Mouse (Mus musculus) heart, embryonic 11.5 days (tissue): Measurements from ENCODE around the gene Catsper4. TPM values are rescaled to one million over a fixed set of nuclear protein-coding genes. Genes with fewer than 3 reads are reported as not detected.
A peak's percentile ranks its signal among the peaks of the same experiment; 100 is the strongest.

Experiments used
- ATAC-seq: fragments of 200-750 bp; cut with Nextera tagmentation; replicated peaks from 2 replicates; pipeline ENCODE4 v1.8.0; 2017; ENCODE audit warnings: moderate library complexity; ENCODE audit not compliant: insufficient number of reproducible peaks, low FRiP score, low TSS enrichment
- H3K27ac ChIP-seq: fragments of 300-500 bp; sonication (generic); 2 replicates; pipeline ENCODE4 v1.5.1; 2014; ENCODE audit warnings: mild to moderate bottlenecking, low read depth, low read length
- H3K27me3 ChIP-seq: fragments of 300-500 bp; sonication (generic); 2 replicates; pipeline ENCODE4 v1.6.1; 2014; ENCODE audit warnings: mild to moderate bottlenecking, low read length, mixed read lengths; ENCODE audit not compliant: control insufficient read depth, insufficient read depth
- H3K36me3 ChIP-seq: fragments of 300-500 bp; sonication (generic); 2 replicates; pipeline ENCODE4 v1.6.1; 2014; ENCODE audit warnings: mild to moderate bottlenecking, low read length, moderate library complexity, mixed read lengths; ENCODE audit not compliant: control insufficient read depth, insufficient read depth
- H3K4me1 ChIP-seq: fragments of 300-500 bp; sonication (generic); 2 replicates; pipeline ENCODE4 v1.6.1; 2014; ENCODE audit warnings: low read length; ENCODE audit not compliant: control insufficient read depth, insufficient read depth
- H3K4me2 ChIP-seq: fragments of 300-500 bp; sonication (generic); 2 replicates; pipeline ENCODE4 v1.6.1; 2014; ENCODE audit warnings: mild to moderate bottlenecking, moderate library complexity
- H3K4me3 ChIP-seq: fragments of 300-500 bp; sonication (generic); 2 replicates; pipeline ENCODE4 v1.5.1; 2014; ENCODE audit warnings: low read depth, low read length
- H3K9ac ChIP-seq: fragments of 300-500 bp; sonication (generic); 2 replicates; pipeline ENCODE4 v1.6.1; 2014; ENCODE audit warnings: mild to moderate bottlenecking, low read depth, low read length, moderate library complexity
- H3K9me3 ChIP-seq: fragments of 300-500 bp; sonication (generic); replicated peaks from 2 replicates; pipeline ENCODE4 v1.6.1; 2016; ENCODE audit warnings: low read length; ENCODE audit not compliant: control insufficient read depth
- WGBS: fragments of 180-500 bp; shearing (Covaris S2); extraction: QIAGEN DNeasy Blood & Tissue Kit; methylation state at CpG from one replicate; pipeline ENCODE4 v1.1.7; 2014; ENCODE audit not compliant: insufficient replicate concordance; 5-methylcytosine and 5-hydroxymethylcytosine counted together
- polyA plus RNA-seq: library from polyadenylated mRNA; unstranded; fragments of >200 nt; fragmentation: Nextera tagmentation; extraction: Ambion mirVana; gene quantifications from 2 replicates; pipeline ENCODE4 v1.2.1, GENCODE M21; 2014

Gene Catsper4
- polyA plus RNA-seq, 1 experiment from 2014 or later = not detected

DNA sequence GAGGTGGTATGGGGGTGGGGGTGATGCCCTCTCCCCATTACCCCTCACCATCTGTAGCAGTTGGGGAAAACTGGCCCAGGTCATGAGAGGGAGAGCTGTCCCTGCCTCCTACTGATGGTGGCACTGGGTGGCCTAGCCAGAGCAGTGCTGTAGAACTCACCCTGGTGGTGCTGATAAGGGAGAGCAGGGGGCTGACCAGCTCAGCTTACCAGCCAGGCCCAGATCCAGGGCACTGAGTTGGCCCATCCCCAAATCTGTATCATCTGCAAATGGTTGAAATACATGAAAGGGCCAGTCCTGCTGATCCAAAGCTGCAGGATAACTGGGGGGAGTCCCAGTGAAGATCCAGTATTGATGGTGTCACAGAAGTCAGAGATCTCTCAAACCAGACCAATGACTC lies 45.4 kb downstream of the Catsper4 start:
- H3K9me3 ChIP-seq = no peaks in the 10 kb centered on the region
- H3K4me3 ChIP-seq = no peak overlapping the region
- no peak overlapping the region for H3K27ac ChIP-seq
- H3K4me2 ChIP-seq = no peak overlapping the region
- no peak overlapping the region for H3K9ac ChIP-seq
- H3K27me3 ChIP-seq = no peaks in the 10 kb centered on the region
- no peaks in the 10 kb centered on the region for H3K36me3 ChIP-seq
- 0 out of 2 replicates have a peak, but pooled peaks have one; percentile 37 for ATAC-seq
- peaks cover 15% of the 10 kb centered on the region for H3K4me1 ChIP-seq

- Histone ChIP-seq H3K36me3 (no peaks in the 10 kb centered on the region), H3K27me3 (no peaks in the 10 kb centered on the region), H3K4me3 (no peak overlapping the region), H3K9me3 (no peaks in the 10 kb centered on the region), H3K27ac (no peak overlapping the region), H3K9ac (no peak overlapping the region), H3K4me2 (no peak overlapping the region), H3K4me1 (peaks cover 15% of the 10 kb centered on the region)
- 0 out of 2 replicates have a peak, but pooled peaks have one; percentile 42 for ATAC-seq
- 71% methylated on average over 1 of the region's 1 CpGs for WGBS
These were observed 46.1 kb downstream of the Catsper4 start for GRCm38 (mm10) chr4:134181112-134181511.

GRCm38 (mm10) chr4:134172391-134172790 lies 54.8 kb downstream of the Catsper4 start:
- Histone ChIP-seq H3K4me3 (no peak overlapping the region), H3K27ac (no peak overlapping the region), H3K27me3 (no peaks in the 10 kb centered on the region)

GRCm38 (mm10) chr4:134166906-134167305 lies 60.3 kb downstream of the Catsper4 start:
- H3K4me3 ChIP-seq = no peak overlapping the region
- no peak for ATAC-seq
- WGBS = 91% methylated on average over 3 of the region's 3 CpGs
- no peak overlapping the region for H3K4me2 ChIP-seq
- H3K27me3 ChIP-seq = no peaks in the 10 kb centered on the region
- peaks cover 2% of the 10 kb centered on the region; the same call in 1 of the 2 replicates for H3K36me3 ChIP-seq
- H3K27ac ChIP-seq = no peak overlapping the region
- no peaks in the 10 kb centered on the region for H3K9me3 ChIP-seq
- no peak overlapping the region for H3K9ac ChIP-seq
- H3K4me1 ChIP-seq = peaks cover 12% of the 10 kb centered on the region

More at GRCm38 (mm10) chr4:134172391-134172790, 54.8 kb downstream of the Catsper4 start:
- no peak for ATAC-seq
- Histone ChIP-seq H3K36me3 (peaks cover 2% of the 10 kb centered on the region; the same call in 1 of the 2 replicates), H3K9me3 (no peaks in the 10 kb centered on the region), H3K9ac (no peak overlapping the region), H3K4me1 (no peaks in the 10 kb centered on the region), H3K4me2 (no peak overlapping the region)
- whole genome bisulfite sequencing = 79% methylated on average over 3 of the region's 3 CpGs

DNA sequence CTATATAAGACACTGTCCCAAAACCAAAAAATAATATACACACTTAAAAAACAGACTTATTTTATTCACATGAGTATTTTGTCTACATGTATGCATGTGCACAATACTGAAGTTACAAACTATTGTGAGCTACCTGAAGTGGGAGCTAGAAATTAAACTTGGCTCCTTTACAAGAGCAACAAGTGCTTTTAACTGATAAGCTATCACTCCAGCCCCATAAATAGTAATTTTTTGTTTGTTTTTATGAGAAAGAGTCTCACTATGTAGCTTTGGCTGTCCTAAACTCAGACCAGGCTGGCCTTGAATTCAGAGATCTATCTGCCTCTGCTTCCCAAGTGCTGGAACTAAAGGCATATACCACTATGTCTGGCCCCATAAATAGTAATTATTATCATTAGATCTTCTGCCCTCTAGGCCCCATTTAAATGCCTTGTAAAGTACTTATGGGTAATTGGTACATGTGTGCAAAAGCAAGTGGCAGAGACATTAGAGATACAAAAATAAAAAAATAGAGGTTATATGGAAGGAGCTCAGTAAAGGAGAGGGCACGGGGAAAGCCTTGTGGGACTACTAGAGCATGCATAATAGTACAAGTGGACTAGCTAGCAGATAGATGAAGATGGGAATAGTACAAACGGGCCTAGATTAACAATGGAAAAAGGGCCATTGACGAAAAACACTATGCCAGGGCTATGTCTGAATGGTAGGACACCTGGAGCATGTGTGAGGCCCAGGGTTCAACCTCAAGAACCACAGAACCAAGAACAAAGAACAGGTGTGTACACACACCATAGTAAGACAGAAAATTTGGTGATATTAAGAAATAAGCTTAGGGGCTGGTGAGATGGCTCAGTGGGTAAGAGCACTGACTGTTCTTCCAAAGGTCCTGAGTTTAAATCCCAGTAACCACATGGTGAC lies 61.4 kb downstream of the Catsper4 start:
- Histone ChIP-seq H3K27me3 (no peaks in the 10 kb centered on the region), H3K36me3 (peaks cover 2% of the 10 kb centered on the region; the same call in 1 of the 2 replicates), H3K4me1 (peaks cover 12% of the 10 kb centered on the region), H3K9me3 (no peaks in the 10 kb centered on the region), H3K4me2 (peak overlapping the region; percentile 19; the same call in 1 of the 2 replicates), H3K27ac (0 out of 2 replicates have a peak overlapping the region, but pooled peaks have one; percentile 22), H3K4me3 (no peak overlapping the region), H3K9ac (no peak overlapping the region)
- ATAC-seq = no peak
- 80% methylated on average over 3 of the region's 3 CpGs for WGBS

GRCm38 (mm10) chr4:134165024-134165423 lies 62.2 kb downstream of the Catsper4 start:
- 32% methylated on average over 6 of the region's 6 CpGs for WGBS
- Histone ChIP-seq H3K27ac (peak overlapping the region; percentile 66), H3K4me2 (peak overlapping the region; percentile 15; the same call in 1 of the 2 replicates), H3K4me1 (peaks cover 12% of the 10 kb centered on the region), H3K36me3 (no peaks in the 10 kb centered on the region; the same call in 1 of the 2 replicates), H3K9me3 (no peaks in the 10 kb centered on the region), H3K27me3 (no peaks in the 10 kb centered on the region), H3K9ac (no peak overlapping the region), H3K4me3 (no peak overlapping the region)
- ATAC-seq = no peak

GRCm38 (mm10) chr4:134164591-134164990 lies 62.6 kb downstream of the Catsper4 start:
- no peaks in the 10 kb centered on the region for H3K9me3 ChIP-seq
- no peak overlapping the region for H3K4me3 ChIP-seq
- H3K9ac ChIP-seq = no peak overlapping the region
- WGBS = 92% methylated on average over 5 of the region's 6 CpGs
- no peak overlapping the region for H3K4me2 ChIP-seq
- peak overlapping the region; percentile 66 for H3K27ac ChIP-seq
- H3K36me3 ChIP-seq = no peaks in the 10 kb centered on the region
- no peaks in the 10 kb centered on the region for H3K27me3 ChIP-seq
- H3K4me1 ChIP-seq = peaks cover 12% of the 10 kb centered on the region
- ATAC-seq = no peak
